Mouse (Mus musculus) gastrocnemius, postnatal 36 days (tissue): Measurements from ENCODE around the gene Haspin. TPM values are rescaled to one million over a fixed set of nuclear protein-coding genes. Genes with fewer than 3 reads are reported as not detected.

ENCODE experiments used
- DNase-seq, 2 experiments: peaks; one replicate each; pipeline ENCODE4 v3.0.0; 2022
- intact Hi-C: fragments of 180-260 bp; cut with DNase I; formaldehyde crosslinking; loops from one replicate; pipeline ENCODE4 v1.15.1; 2025
- total RNA-seq, 2 experiments: library from RNA; stranded (reverse); gene quantifications; 2 replicates each; pipeline ENCODE4 v1.2.3; 2021

Gene Haspin
- total RNA-seq, 2 experiments from 2014 or later, result 0.15 to 0.18 TPM

- DNase-seq, result no peak
- intact Hi-C loops, result no loop called here
These were observed 45.2 kb downstream of the Haspin start for GRCm38 (mm10) chr11:73092877-73093276.

DNA sequence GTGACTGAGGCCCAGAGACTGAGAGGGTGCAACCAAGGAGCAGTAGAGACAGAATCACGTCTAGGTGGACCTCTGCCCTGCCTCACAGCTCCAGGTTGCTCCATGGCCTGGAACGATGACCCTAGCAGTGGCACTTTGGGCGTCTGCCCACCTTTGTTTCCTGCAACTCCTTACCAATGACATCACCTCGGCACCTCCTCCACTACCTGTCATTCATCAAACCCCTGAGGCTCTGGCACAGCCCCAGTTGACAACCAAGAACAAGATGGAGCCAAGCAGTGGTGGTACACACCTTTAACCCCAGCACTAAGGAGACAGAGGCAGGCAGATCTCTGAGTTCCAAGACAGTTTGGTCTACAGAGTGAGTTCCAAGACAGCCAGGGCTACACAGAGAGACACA, 46.0 kb downstream of the Haspin start:
- no peak for DNase-seq
- intact Hi-C loops, result no loop called here

- DNase-seq, result no peak
- intact Hi-C loops, result no loop called here
These were observed 47.3 kb downstream of the Haspin start for GRCm38 (mm10) chr11:73090826-73091225.

GRCm38 (mm10) chr11:73090283-73090682, 47.8 kb downstream of the Haspin start, which contains the start of gene Itgae:
Gene Itgae, plus strand, starts transcription at chr11:73090583.
- intact Hi-C loops, result no loop called here
- no peak for DNase-seq

GRCm38 (mm10) chr11:73087700-73088480, 50.2 kb downstream of the Haspin start:
- intact Hi-C loops, result no loop called here
- no peak for DNase-seq

Other genes starting within 250 kb of the Haspin start
- gene Atp2a3, start 177.1 kb downstream of the Haspin start, total RNA-seq, result 1 to 10 TPM; 6.4 to 7.6 TPM
- under 1 TPM; 0.20 to 0.32 TPM for gene P2rx1, start 139.2 kb downstream of the Haspin start, total RNA-seq
- gene Camkk1, start 119.3 kb downstream of the Haspin start, total RNA-seq, result 1 to 10 TPM in 1 of 2 experiments, under 1 TPM in 1; 0.71 to 1.2 TPM
- 1 to 10 TPM; 2.6 to 2.9 TPM for gene Ncbp3, start 90.5 kb downstream of the Haspin start, total RNA-seq
- under 1 TPM; 0.07 to 0.13 TPM for gene Itgae, start 47.7 kb downstream of the Haspin start, total RNA-seq
- 1 to 10 TPM; 6.9 to 8.6 TPM for gene P2rx5, start 22.1 kb upstream of the Haspin start, total RNA-seq
- 10 to 100 TPM; 74.4 to 90.9 TPM for gene Emc6, start 38.7 kb upstream of the Haspin start, total RNA-seq
- gene Tax1bp3, start 38.8 kb upstream of the Haspin start, total RNA-seq, result 10 to 100 TPM in 1 of 2 experiments, 1 to 10 TPM in 1; 9.3 to 10.5 TPM
- gene Ctns, start 60.7 kb upstream of the Haspin start, total RNA-seq, result 1 to 10 TPM; 5.3 to 5.5 TPM
- gene Shpk, start 61.2 kb upstream of the Haspin start, total RNA-seq, result under 1 TPM; 0.47 to 0.69 TPM
- gene Trpv1, start 96.0 kb upstream of the Haspin start, total RNA-seq, result under 1 TPM; 0.15 TPM
- gene Trpv3, start 129.1 kb upstream of the Haspin start, total RNA-seq, result not detected
- gene Aspa, start 191.3 kb upstream of the Haspin start, total RNA-seq, result 1 to 10 TPM; 1.7 to 3.8 TPM
- gene Gm49340, start 191.4 kb upstream of the Haspin start, total RNA-seq, result not detected
- gene Spata22, start 191.4 kb upstream of the Haspin start, total RNA-seq, result not detected
- gene Olfr20, start 212.5 kb upstream of the Haspin start, total RNA-seq, result not detected
- gene Olfr376, start 233.0 kb upstream of the Haspin start, total RNA-seq, result not detected